Mouse (Mus musculus): ENCODE measurements at regions not wholly inside any gene's neighbourhood (a gene's known extent, or its start where the extent isn't known, plus 50 kb on each side); places are given as distances from the start of the nearest gene placed in this dataset.

DNA sequence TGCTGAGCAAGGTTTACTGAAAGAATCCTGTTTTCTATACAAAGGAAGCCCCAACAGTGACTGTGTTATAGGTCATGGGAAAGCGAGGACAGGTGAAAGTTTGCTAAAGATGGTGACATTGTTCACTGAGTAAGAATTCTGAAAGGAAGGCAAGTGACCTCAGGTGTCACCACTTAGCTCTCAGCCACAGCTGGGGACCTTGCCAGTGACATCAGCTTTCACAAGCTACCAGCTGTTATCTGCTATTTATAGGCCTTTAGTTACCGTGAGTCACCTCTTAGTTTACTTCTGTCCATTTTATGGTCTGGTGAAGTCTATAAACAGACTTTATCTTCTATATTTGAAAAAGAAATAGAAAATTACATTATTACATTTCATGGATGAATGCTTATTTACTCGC is 65.4 kb upstream of the Mtpn start:
- no peak for DNase-seq (ENCODE audit: low read depth)

- no peak for DNase-seq (ENCODE audit: low read depth)
Measured at GRCm38 (mm10) chr6:35601373-35601772, 61.7 kb upstream of the Mtpn start.

DNA sequence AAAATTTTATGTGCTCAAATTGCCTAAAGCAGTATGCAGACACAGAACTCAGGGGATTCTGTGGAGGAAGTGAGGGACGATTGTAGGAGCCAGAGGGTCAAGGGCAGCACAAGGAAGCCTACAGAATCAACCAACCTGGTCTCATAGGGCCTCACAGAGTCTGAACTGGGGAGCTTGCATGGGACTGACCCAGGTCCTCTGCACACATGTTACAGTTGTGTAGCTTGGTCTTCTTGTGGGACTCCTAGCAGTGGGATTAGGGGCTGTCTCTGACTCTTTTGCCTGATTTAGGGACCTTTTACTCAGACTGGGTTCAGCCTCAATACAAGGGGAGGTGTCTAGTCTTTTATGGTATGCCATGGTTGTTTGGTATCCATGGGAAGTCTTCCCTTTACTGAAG is 60.2 kb upstream of the Mtpn start:
- no peak for DNase-seq (ENCODE audit: low read depth)

GRCm38 (mm10) chr6:35598406-35599185 is 58.9 kb upstream of the Mtpn start:
- DNase-seq (ENCODE audit: low read depth): no peak

- DNase-seq (ENCODE audit: low read depth): no peak
Measured at GRCm38 (mm10) chr6:35595012-35595411, 55.3 kb upstream of the Mtpn start.

- no peak for DNase-seq (ENCODE audit: low read depth)
Measured at GRCm38 (mm10) chr6:35592234-35592633, 52.5 kb upstream of the Mtpn start.

All from NIH3T3 (cell line).